Mouse (Mus musculus) B cell, adult 62 days (primary cell): ENCODE measurements around the gene Pald1. TPM values are rescaled to one million over a fixed set of nuclear protein-coding genes. Genes with fewer than 3 reads are reported as not detected.

Experiments
- total RNA-seq: library from RNA; stranded (reverse); gene quantifications from 4 replicates; pipeline ENCODE4 v1.2.4, GENCODE M21; 2023

Pald1 gene
- 0.77 to 2.3 TPM (median 2.0 TPM) in 4 replicates for total RNA-seq

DNA sequence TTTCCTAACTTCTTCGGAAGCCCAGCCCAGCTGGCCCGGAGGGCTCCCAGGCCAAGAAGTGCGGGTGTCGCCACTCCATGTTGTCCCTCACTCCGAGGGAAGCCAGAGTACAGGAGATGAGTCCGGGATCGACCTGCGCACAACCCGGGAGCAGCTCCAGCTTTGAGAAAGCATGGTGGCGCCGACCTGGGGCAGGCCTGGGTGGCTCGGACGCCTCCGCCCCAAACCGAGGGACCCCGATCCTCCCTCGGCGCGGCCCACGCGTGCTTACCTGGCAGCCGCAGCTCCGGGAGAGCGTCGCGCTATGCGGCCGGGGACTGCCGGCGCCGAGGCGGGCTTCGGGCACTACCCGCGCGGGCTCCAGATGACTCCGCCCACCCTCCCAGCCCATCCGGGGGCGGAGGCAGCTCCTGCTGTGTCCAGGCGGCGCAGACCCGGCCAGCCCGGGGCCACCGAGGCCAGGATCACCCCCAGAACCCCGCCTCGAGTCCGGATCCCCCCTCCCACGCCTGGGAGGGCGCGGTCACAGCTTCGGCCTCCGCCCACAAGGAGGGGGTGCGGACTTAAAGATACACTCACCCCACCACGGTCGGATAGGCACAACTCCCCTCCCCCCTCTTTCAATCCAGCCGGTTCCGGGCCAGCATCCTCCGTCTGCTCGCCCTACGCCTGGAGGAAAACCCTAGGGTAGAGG is at the start of gene Pald1:
Gene Pald1, minus strand, starts transcription at position 510 of the 694 bp plus-strand sequence.

GRCm38 (mm10) chr10:61417672-61418071 is 34.3 kb upstream of the Pald1 start, which contains the start of gene Nodal:
TSS of gene Nodal (plus strand) at chr10:61417972.

GRCm38 (mm10) chr10:61297477-61297876 is 85.9 kb downstream of the Pald1 start, which contains the start of gene Prf1:
TSS of gene Prf1 (plus strand) at chr10:61297833.

GRCm38 (mm10) chr10:61273081-61273843 is 110.1 kb downstream of the Pald1 start, which contains the start of gene Adamts14:
TSS of gene Adamts14 (minus strand) at chr10:61273438.

Other genes starting within 250 kb of the Pald1 start
- 92.8 to 101 TPM (median 95.2 TPM) in 4 replicates for gene Sgpl1, start 235.8 kb downstream of the Pald1 start, total RNA-seq
- not detected in 4 replicates for gene Tbata, start 211.6 kb downstream of the Pald1 start, total RNA-seq
- 0.18 to 0.47 TPM (median 0.25 TPM) in 4 replicates for gene Adamts14, start 110.1 kb downstream of the Pald1 start, total RNA-seq
- gene Prf1, start 85.7 kb downstream of the Pald1 start, total RNA-seq: 17.0 to 18.3 TPM (median 17.3 TPM) in 4 replicates
- not detected in 4 replicates for gene Nodal, start 34.4 kb upstream of the Pald1 start, total RNA-seq
- 115 to 126 TPM (median 119 TPM) in 4 replicates for gene Eif4ebp2, start 69.1 kb upstream of the Pald1 start, total RNA-seq
- 10.1 to 12.0 TPM (median 11.2 TPM) in 4 replicates for gene Lrrc20, start 92.3 kb upstream of the Pald1 start, total RNA-seq
- not detected in 4 replicates for gene Npffr1, start 212.0 kb upstream of the Pald1 start, total RNA-seq